Mouse (Mus musculus) gastrocnemius, adult 2 months (tissue): Measurements from ENCODE around the gene Olfr1472. TPM values are rescaled to one million over a fixed set of nuclear protein-coding genes. Genes with fewer than 3 reads are reported as not detected.
"Not testable (repeated sequence)": the region's sequence is repeated elsewhere in the genome, so short reads cannot be mapped to it uniquely, and the experiment has no call there.

Experiments used
- DNase-seq: peaks from one replicate; pipeline ENCODE4 v3.0.0; 2022
- H3K27ac ChIP-seq: fragments of 200-600 bp; 2 replicates; pipeline ENCODE4 v1.8.1; 2022; ENCODE audit warnings: mild to moderate bottlenecking
- H3K4me3 ChIP-seq: fragments of 200-600 bp; 2 replicates; pipeline ENCODE4 v1.8.1; 2022; ENCODE audit warnings: mild to moderate bottlenecking, moderate library complexity
- CTCF ChIP-seq: fragments of 200-600 bp; IDR thresholded peaks from 2 replicates; pipeline ENCODE4 v1.8.1; 2022; ENCODE audit warnings: antibody characterized with exemption, mild to moderate bottlenecking, moderate library complexity
- intact Hi-C: fragments of 180-260 bp; cut with DNase I; formaldehyde crosslinking; loops from one replicate; pipeline ENCODE4 v1.15.1; 2025
- long read RNA-seq, 2 experiments: library from polyadenylated mRNA; stranded (forward); transcript quantifications; one replicate each; pipeline ENCODE4 v2.0.0; 2021
- total RNA-seq, 2 experiments: library from RNA; stranded (reverse); gene quantifications; 2 replicates each; pipeline ENCODE4 v1.2.3; 2021

Olfr1472 gene
- total RNA-seq = not detected
- long read RNA-seq, experiment 1 = 0 reads
- long read RNA-seq, experiment 2 = 0 reads

GRCm38 (mm10) chr19:13455986-13456385, at the start of gene Olfr1472:
Gene Olfr1472, minus strand, starts transcription at chr19:13456086.
- intact Hi-C loops = no loop called here
- Histone ChIP-seq H3K4me3 (no peak within 1 kb of the TSS), H3K27ac (no peak within 1 kb of the TSS)
- TF ChIP-seq CTCF = no peak
- DNase-seq = no peak

- intact Hi-C loops = no loop called here
- no peak within 1 kb of the TSS for H3K4me3 ChIP-seq
- no peak for TF ChIP-seq CTCF
- no peak within 1 kb of the TSS for H3K27ac ChIP-seq
- DNase-seq = no peak
Observed at GRCm38 (mm10) chr19:13500246-13500645, 44.4 kb upstream of the Olfr1472 start, which contains the start of gene Olfr1477. Gene Olfr1477, plus strand, starts transcription at chr19:13500546.

GRCm38 (mm10) chr19:13480096-13480495, 24.2 kb upstream of the Olfr1472 start, which contains the start of gene Olfr1475:
Gene Olfr1475, minus strand, starts transcription at chr19:13480196.
- intact Hi-C loops = no loop called here
- no peak for TF ChIP-seq CTCF

GRCm38 (mm10) chr19:13469265-13469664, 13.4 kb upstream of the Olfr1472 start, which contains the start of gene Olfr1474:
Gene Olfr1474, plus strand, starts transcription at chr19:13469565.
- H3K27ac ChIP-seq, intact Hi-C loops, DNase-seq, H3K4me3 ChIP-seq: not testable (repeated sequence)

More at GRCm38 (mm10) chr19:13480096-13480495, 24.2 kb upstream of the Olfr1472 start, which contains the start of gene Olfr1475:
- H3K4me3 ChIP-seq = no peak within 1 kb of the TSS
- no peak within 1 kb of the TSS for H3K27ac ChIP-seq
- DNase-seq = no peak

- DNase-seq, H3K27ac ChIP-seq, intact Hi-C loops, H3K4me3 ChIP-seq: not testable (repeated sequence)
Observed at GRCm38 (mm10) chr19:13443109-13443508, 12.8 kb downstream of the Olfr1472 start, which contains the start of gene Olfr1471. Gene Olfr1471, plus strand, starts transcription at chr19:13443409.

- H3K27ac ChIP-seq = no peak within 1 kb of the TSS
- no peak within 1 kb of the TSS for H3K4me3 ChIP-seq
- TF ChIP-seq CTCF = no peak
- no peak for DNase-seq
- intact Hi-C loops = no loop called here
Observed at GRCm38 (mm10) chr19:13407549-13407948, 48.3 kb downstream of the Olfr1472 start, which contains the start of gene Olfr1469. Gene Olfr1469, plus strand, starts transcription at chr19:13407849.

Other genes starting within 250 kb of the Olfr1472 start
- not detected for gene Olfr1463, start 224.8 kb downstream of the Olfr1472 start, total RNA-seq
- not detected for gene Olfr1465, start 140.5 kb downstream of the Olfr1472 start, total RNA-seq
- gene Olfr1466, start 117.2 kb downstream of the Olfr1472 start, total RNA-seq = not detected
- not detected for gene Olfr1467, start 93.8 kb downstream of the Olfr1472 start, total RNA-seq
- not detected for gene Olfr1469, start 48.2 kb downstream of the Olfr1472 start, total RNA-seq
- gene Olfr1471, start 12.7 kb downstream of the Olfr1472 start, total RNA-seq = not detected
- gene Olfr1474, start 13.5 kb upstream of the Olfr1472 start, total RNA-seq = not detected
- gene Olfr1475, start 24.1 kb upstream of the Olfr1472 start, total RNA-seq = not detected
- not detected for gene Olfr1477, start 44.5 kb upstream of the Olfr1472 start, total RNA-seq
- not detected for gene Olfr1480, start 71.8 kb upstream of the Olfr1472 start, total RNA-seq
- not detected for gene Olfr1484, start 127.4 kb upstream of the Olfr1472 start, total RNA-seq
- not detected for gene Olfr1487, start 161.3 kb upstream of the Olfr1472 start, total RNA-seq
- not detected for gene Olfr1489, start 175.5 kb upstream of the Olfr1472 start, total RNA-seq
- gene Olfr1490, start 195.0 kb upstream of the Olfr1472 start, total RNA-seq = not detected
- not detected for gene Olfr1491, start 241.2 kb upstream of the Olfr1472 start, total RNA-seq